Mouse (Mus musculus): ENCODE measurements around the gene Snrnp40. TPM values are rescaled to one million over a fixed set of nuclear protein-coding genes. Genes with fewer than 3 reads are reported as not detected.

Gene Snrnp40
- polyA plus RNA-seq (2014; fragmentation: Illumina TruSeq; extraction: RNeasy Lipid Tissue Mini Kit (QIAGEN cat#74804); ENCODE audit: insufficient read depth, low read depth, low replicate concordance) = 24.0 TPM

GRCm38 (mm10) chr4:130359486-130360237 lies at the start of gene Snrnp40, which contains the start of gene Zcchc17:
Snrnp40 (plus strand) TSS chr4:130360132.
Zcchc17 (minus strand) TSS chr4:130359943.

Other genes with a start within 250 kb of the Snrnp40 start
- not detected for gene Hcrtr1, start 220.8 kb upstream of the Snrnp40 start, polyA plus RNA-seq (2014; fragmentation: Illumina TruSeq; extraction: RNeasy Lipid Tissue Mini Kit (QIAGEN cat#74804); ENCODE audit: insufficient read depth, low read depth, low replicate concordance)
- 120 TPM for gene Tinagl1, start 185.0 kb upstream of the Snrnp40 start, polyA plus RNA-seq (2014; fragmentation: Illumina TruSeq; extraction: RNeasy Lipid Tissue Mini Kit (QIAGEN cat#74804); ENCODE audit: insufficient read depth, low read depth, low replicate concordance)
- gene Gm853, start 137.7 kb upstream of the Snrnp40 start, polyA plus RNA-seq (2014; fragmentation: Illumina TruSeq; extraction: RNeasy Lipid Tissue Mini Kit (QIAGEN cat#74804); ENCODE audit: insufficient read depth, low read depth, low replicate concordance) = not detected
- 12.5 TPM for gene Serinc2, start 80.9 kb upstream of the Snrnp40 start, polyA plus RNA-seq (2014; fragmentation: Illumina TruSeq; extraction: RNeasy Lipid Tissue Mini Kit (QIAGEN cat#74804); ENCODE audit: insufficient read depth, low read depth, low replicate concordance)
- gene Fabp3, start 51.5 kb upstream of the Snrnp40 start, polyA plus RNA-seq (2014; fragmentation: Illumina TruSeq; extraction: RNeasy Lipid Tissue Mini Kit (QIAGEN cat#74804); ENCODE audit: insufficient read depth, low read depth, low replicate concordance) = 84.1 TPM
- not detected for gene Gm10570, start 51.5 kb upstream of the Snrnp40 start, polyA plus RNA-seq (2014; fragmentation: Illumina TruSeq; extraction: RNeasy Lipid Tissue Mini Kit (QIAGEN cat#74804); ENCODE audit: insufficient read depth, low read depth, low replicate concordance)
- gene Zcchc17, start 189 bp upstream of the Snrnp40 start, polyA plus RNA-seq (2014; fragmentation: Illumina TruSeq; extraction: RNeasy Lipid Tissue Mini Kit (QIAGEN cat#74804); ENCODE audit: insufficient read depth, low read depth, low replicate concordance) = 24.9 TPM
- gene Nkain1, start 214.0 kb downstream of the Snrnp40 start, polyA plus RNA-seq (2014; fragmentation: Illumina TruSeq; extraction: RNeasy Lipid Tissue Mini Kit (QIAGEN cat#74804); ENCODE audit: insufficient read depth, low read depth, low replicate concordance) = 1.5 TPM

Measured in lung, adult 10 weeks (tissue).